Mouse (Mus musculus) midbrain, postnatal 0 days (tissue): Measurements from ENCODE around the gene Rgs10. TPM values are rescaled to one million over a fixed set of nuclear protein-coding genes. Genes with fewer than 3 reads are reported as not detected.

Experiments
- ATAC-seq: fragments of 200-750 bp; cut with Nextera tagmentation; 2 replicates; pipeline ENCODE4 v1.8.0; 2017; ENCODE audit warnings: moderate number of reproducible peaks, mild to moderate bottlenecking, moderate TSS enrichment, moderate library complexity; ENCODE audit not compliant: low FRiP score
- DNase-seq: peaks from one replicate; pipeline ENCODE4 v3.0.0-alpha.2; 2015; ENCODE audit warnings: low spot score
- H3K27ac ChIP-seq: fragments of 300-500 bp; sonication (generic); 2 replicates; pipeline ENCODE4 v1.5.1; 2014; ENCODE audit warnings: low read depth, mild to moderate bottlenecking, low read length, mixed read lengths
- H3K27me3 ChIP-seq: fragments of 300-500 bp; sonication (generic); 2 replicates; pipeline ENCODE4 v1.6.1; 2014; ENCODE audit warnings: low read length, control low read depth, mixed read lengths; ENCODE audit not compliant: insufficient read depth
- H3K36me3 ChIP-seq: fragments of 300-500 bp; sonication (generic); 2 replicates; pipeline ENCODE4 v1.6.1; 2014; ENCODE audit warnings: low read length, control low read depth, mixed read lengths; ENCODE audit not compliant: insufficient read depth
- H3K4me1 ChIP-seq: fragments of 300-500 bp; sonication (generic); 2 replicates; pipeline ENCODE4 v1.6.1; 2014; ENCODE audit warnings: mild to moderate bottlenecking, control low read depth, antibody characterized with exemption, low read length, mixed read lengths; ENCODE audit not compliant: insufficient read depth
- H3K4me2 ChIP-seq: fragments of 300-500 bp; sonication (generic); 2 replicates; pipeline ENCODE4 v1.6.1; 2014; ENCODE audit warnings: low read depth, mild to moderate bottlenecking, low read length, mixed read lengths; ENCODE audit not compliant: poor library complexity, severe bottlenecking
- H3K4me3 ChIP-seq: fragments of 300-500 bp; sonication (generic); 2 replicates; pipeline ENCODE4 v1.5.1; 2014; ENCODE audit warnings: low read depth, mild to moderate bottlenecking, low read length, moderate library complexity
- H3K9ac ChIP-seq: fragments of 300-500 bp; sonication (generic); replicated peaks from 2 replicates; pipeline ENCODE4 v1.6.1; 2014; ENCODE audit warnings: mild to moderate bottlenecking, low read length, moderate library complexity, mixed read lengths; ENCODE audit not compliant: poor library complexity, severe bottlenecking
- H3K9me3 ChIP-seq: fragments of 300-500 bp; sonication (generic); 2 replicates; pipeline ENCODE4 v1.6.1; 2016; ENCODE audit warnings: low read length, control low read depth
- CTCF ChIP-seq: IDR thresholded peaks from 2 replicates; pipeline ENCODE4 v1.5.1; 2016; ENCODE audit warnings: antibody characterized with exemption, mild to moderate bottlenecking
- WGBS: fragments of 180-500 bp; shearing (Covaris S2); extraction: QIAGEN DNeasy Blood & Tissue Kit; methylation state at CpG from one replicate; pipeline ENCODE4 v1.1.7; 2014; 5-methylcytosine and 5-hydroxymethylcytosine counted together
- polyA plus RNA-seq: library from polyadenylated mRNA; unstranded; fragments of >200 nt; fragmentation: Nextera tagmentation; extraction: Ambion mirVana; gene quantifications from 2 replicates; pipeline ENCODE4 v1.2.1, GENCODE M21; 2015
- total RNA-seq: library from RNA; depleted of rRNA; stranded (reverse); fragments of >200 nt; gene quantifications from 2 replicates; pipeline ENCODE4 v1.2.3, GENCODE M21; 2014

The Rgs10 gene
- total and polyA plus RNA-seq, 2 experiments from 2014 or later = 84.6 to 89.3 TPM

DNA sequence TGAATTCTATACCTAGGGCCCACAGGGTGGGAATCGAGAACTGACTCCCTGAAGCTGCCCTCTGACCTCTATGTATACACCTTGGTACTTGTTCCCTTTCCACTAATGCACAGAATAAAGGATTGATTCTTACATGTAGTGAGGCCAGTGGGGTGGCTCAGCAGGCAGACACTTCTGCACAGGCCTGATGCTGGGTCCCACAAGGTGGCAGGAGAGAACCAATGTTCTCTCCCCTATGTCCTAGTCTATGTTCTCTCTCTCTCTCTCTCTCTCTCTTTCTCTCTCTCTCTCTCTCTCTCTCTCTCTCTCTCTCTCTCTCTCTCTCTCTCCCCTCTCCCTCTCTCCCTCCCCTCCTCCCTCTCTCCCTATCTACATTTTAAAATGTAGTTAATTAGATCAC, 14.7 kb upstream of the Rgs10 start:
- ATAC-seq = peak; percentile 52; the same call in 1 of the 2 replicates
- H3K9ac ChIP-seq = no peak overlapping the region

DNA sequence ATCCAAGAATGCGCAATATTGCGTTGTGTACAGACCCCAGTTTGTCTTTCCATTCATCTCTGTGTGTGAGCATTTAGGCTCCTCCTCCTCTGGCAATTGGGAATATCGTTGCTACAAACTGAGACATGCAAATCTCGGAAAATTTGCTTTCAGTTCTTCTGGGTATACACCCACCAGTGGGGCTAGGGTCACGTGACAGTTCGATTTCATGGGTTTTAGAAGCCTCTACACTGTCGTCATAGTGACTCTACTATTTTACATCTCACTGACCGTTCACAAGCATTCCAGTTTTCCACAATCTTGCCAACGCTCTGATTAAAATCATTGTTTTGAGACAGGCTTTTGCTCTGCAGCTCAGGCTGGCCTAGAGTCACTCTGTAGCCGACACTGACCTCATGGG, 14.0 kb upstream of the Rgs10 start:
- DNase-seq = peak; percentile 17
- no peak overlapping the region for H3K4me2 ChIP-seq

More for the DNA sequence above, 14.7 kb upstream of the Rgs10 start:
- H3K9me3 ChIP-seq = no peaks in the 10 kb centered on the region
- H3K4me1 ChIP-seq = 0 out of 2 replicates have a peak, but pooled peaks cover 2% of the 10 kb centered on the region
- H3K36me3 ChIP-seq = no peaks in the 10 kb centered on the region
- DNase-seq = peak; percentile 57
- H3K4me2 ChIP-seq = no peak overlapping the region
- H3K27me3 ChIP-seq = no peaks in the 10 kb centered on the region
- peak; percentile 80 for TF ChIP-seq CTCF
- H3K4me3 ChIP-seq = no peak overlapping the region
- no peak overlapping the region for H3K27ac ChIP-seq
- 48% methylated on average over 1 of the region's 1 CpGs for WGBS

DNA sequence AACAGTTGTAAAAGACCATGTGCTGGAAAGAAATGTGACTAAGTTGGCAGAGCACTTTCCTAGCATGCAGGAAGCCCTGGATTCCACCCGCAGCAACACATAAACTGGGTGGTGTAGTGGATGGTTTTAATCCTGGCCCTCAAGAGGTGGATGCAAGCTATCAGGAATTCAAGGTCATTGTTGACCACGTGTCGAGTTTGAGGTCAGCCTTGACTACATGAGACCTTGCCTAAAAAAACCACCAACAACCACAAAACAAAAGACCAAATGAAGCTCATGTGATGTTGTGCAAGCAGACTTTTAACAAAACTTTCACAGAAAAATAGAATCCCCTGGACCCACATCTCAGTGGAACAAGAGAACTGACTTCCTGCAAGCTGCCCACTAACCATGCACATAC, 3.9 kb upstream of the Rgs10 start:
- ATAC-seq = no peak

More for the DNA sequence above, 14.0 kb upstream of the Rgs10 start:
- Histone ChIP-seq H3K27me3 (no peaks in the 10 kb centered on the region), H3K4me3 (no peak overlapping the region), H3K9ac (no peak overlapping the region), H3K9me3 (no peaks in the 10 kb centered on the region), H3K4me1 (0 out of 2 replicates have a peak, but pooled peaks cover 2% of the 10 kb centered on the region), H3K27ac (no peak overlapping the region; the same call in 1 of the 2 replicates), H3K36me3 (no peaks in the 10 kb centered on the region)
- WGBS = 48% methylated on average over 10 of the region's 10 CpGs
- ATAC-seq = no peak
- TF ChIP-seq CTCF = no peak

DNA sequence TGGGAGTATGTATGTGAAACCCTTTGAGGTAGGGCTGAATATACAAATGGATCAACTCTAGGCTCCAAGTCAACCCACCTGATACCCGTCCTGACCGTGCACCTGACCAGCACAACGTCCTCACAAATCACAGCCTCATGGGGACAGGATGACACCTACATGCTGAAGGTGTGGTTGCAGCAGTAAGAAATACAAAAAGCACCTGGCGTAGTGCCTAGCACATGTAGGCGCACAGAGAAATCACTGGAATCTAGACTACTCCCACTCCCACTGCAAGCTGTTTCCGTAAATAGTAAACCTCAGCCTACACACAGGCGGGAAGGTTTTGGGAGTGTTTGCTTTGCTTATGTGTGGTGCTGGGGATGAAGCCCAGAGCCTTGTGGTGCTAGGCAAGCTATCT, 3.1 kb upstream of the Rgs10 start:
- Histone ChIP-seq H3K27me3 (peaks cover 14% of the 10 kb centered on the region), H3K27ac (no peak overlapping the region), H3K9me3 (no peaks in the 10 kb centered on the region), H3K4me2 (no peak overlapping the region), H3K4me1 (no peaks in the 10 kb centered on the region), H3K36me3 (no peaks in the 10 kb centered on the region), H3K4me3 (no peak overlapping the region), H3K9ac (no peak overlapping the region)
- no peak for TF ChIP-seq CTCF
- 89% methylated on average over 7 of the region's 7 CpGs for WGBS
- ATAC-seq (no peak), DNase-seq (no peak)

More for the DNA sequence above, 3.9 kb upstream of the Rgs10 start:
- Histone ChIP-seq H3K4me1 (no peaks in the 10 kb centered on the region), H3K9me3 (no peaks in the 10 kb centered on the region), H3K36me3 (no peaks in the 10 kb centered on the region), H3K9ac (no peak overlapping the region), H3K27me3 (peaks cover 14% of the 10 kb centered on the region), H3K4me3 (no peak overlapping the region), H3K27ac (no peak overlapping the region), H3K4me2 (no peak overlapping the region)
- no peak for TF ChIP-seq CTCF
- 78% methylated on average over 3 of the region's 3 CpGs for WGBS
- DNase-seq = no peak

DNA sequence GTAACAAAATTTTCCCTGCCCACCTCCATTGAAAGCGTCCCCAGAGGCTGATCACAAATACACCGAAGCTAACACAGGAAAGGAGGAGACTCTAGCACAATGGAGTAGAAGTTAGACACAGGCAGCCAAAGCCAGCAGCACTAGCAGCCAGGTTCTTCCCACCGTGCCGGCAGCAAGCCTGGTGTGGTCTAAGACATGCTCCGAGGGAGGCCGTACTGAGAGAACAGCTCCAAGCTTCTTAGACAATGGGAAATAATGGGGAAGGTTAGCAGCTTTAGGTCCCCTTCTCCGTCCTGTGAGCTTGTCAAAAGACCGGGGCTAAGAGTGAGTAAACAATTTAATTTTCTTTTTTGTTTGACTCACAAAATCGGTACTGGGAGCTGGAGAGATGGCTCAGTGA, 1.1 kb upstream of the Rgs10 start:
- H3K9ac ChIP-seq = no peak overlapping the region
- H3K27ac ChIP-seq = no peak overlapping the region
- H3K27me3 ChIP-seq = peaks cover 14% of the 10 kb centered on the region
- H3K4me3 ChIP-seq = peak overlapping the region; percentile 8; the same call in 1 of the 2 replicates
- 7% methylated on average over 9 of the region's 9 CpGs for WGBS
- H3K4me2 ChIP-seq = no peak overlapping the region
- ATAC-seq = no peak
- no peak for TF ChIP-seq CTCF
- DNase-seq = no peak
- no peaks in the 10 kb centered on the region for H3K36me3 ChIP-seq
- no peaks in the 10 kb centered on the region for H3K9me3 ChIP-seq
- H3K4me1 ChIP-seq = no peaks in the 10 kb centered on the region

DNA sequence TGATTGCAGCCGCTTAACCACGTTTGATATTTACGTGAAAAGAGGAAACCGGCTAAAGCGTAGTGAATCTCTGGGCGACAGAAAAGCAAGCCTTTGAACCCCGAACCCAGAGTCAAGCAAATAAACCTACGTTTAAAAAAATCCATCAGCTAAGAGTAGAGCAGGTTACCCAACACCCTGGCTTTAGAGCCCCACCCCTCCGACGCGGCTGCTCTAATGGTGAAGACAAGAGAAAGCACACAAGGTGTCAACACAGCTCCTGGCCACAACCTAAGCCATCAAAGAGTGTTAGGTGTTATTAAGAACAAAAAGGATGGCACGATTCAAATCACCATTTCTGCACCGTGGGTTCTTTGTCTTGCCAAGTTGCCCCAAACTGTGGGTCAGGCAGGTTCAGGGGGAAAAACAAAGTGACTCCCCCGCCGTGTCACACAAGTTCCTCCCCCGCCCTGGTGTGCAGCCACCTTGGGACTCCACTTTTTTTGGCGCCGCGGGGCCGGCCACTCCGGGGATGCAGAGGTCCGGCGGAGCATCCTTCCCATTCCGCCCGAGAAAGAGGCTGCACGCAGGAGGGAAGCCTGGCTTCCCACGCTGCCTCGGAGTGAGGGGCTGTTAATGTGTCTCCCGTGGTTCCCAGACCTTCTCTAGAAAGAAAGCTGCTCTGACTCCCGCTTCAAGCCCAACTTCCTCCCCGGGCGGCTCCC, 1.2 kb downstream of the Rgs10 start:
- no peaks in the 10 kb centered on the region for H3K9me3 ChIP-seq
- H3K36me3 ChIP-seq = no peaks in the 10 kb centered on the region
- H3K4me3 ChIP-seq = peak overlapping the region; percentile 73
- H3K4me1 ChIP-seq = no peaks in the 10 kb centered on the region
- H3K9ac ChIP-seq = peak overlapping the region; percentile 73
- peak overlapping the region; percentile 94 for H3K4me2 ChIP-seq
- TF ChIP-seq CTCF = no peak
- DNase-seq (no peak), ATAC-seq (no peak)
- H3K27ac ChIP-seq = no peak overlapping the region
- 1% methylated on average over 32 of the region's 32 CpGs for WGBS
- peaks cover 14% of the 10 kb centered on the region for H3K27me3 ChIP-seq
